In genomic region chr1:52251038-52251735, GRCm38 (mm10) we compare ENCODE assay signal across 14 mouse cellular contexts. TPM values are rescaled to one million over a fixed set of nuclear protein-coding genes. Genes with fewer than 3 reads are reported as not detected.
A peak's percentile ranks its signal among the peaks of the same experiment; 100 is the strongest.
DNase-seq lines count a peak whose midpoint lies in the region; ATAC-seq lines count a peak whose summit lies in the region.
"Had no signal": no experiment of that assay in that cellular context is flagged by ENCODE, and none has a peak within 500 bp of the region (broad histone marks: within the 10 kb centered on the region; RNA-seq: fewer than 3 reads in every experiment).

No protein-coding gene starts in this region.

- 39% methylated on average over 7 of the region's 7 CpGs for WGBS in heart, embryonic 15.5 days
- WGBS in kidney, embryonic 14.5 days, result 38% methylated on average over 7 of the region's 7 CpGs

- no peak overlapping the region for H3K9ac ChIP-seq in heart, embryonic 15.5 days
- no peak overlapping the region for H3K9ac ChIP-seq in kidney, embryonic 14.5 days (ENCODE audit: low read depth, low read length)
- H3K9ac ChIP-seq: liver, postnatal 0 days had no signal

- DNase-seq in heart, adult 9 months (ENCODE audit: low spot score in 2 of 2), result no peak
- DNase-seq in kidney, adult 11 months, result peak; percentile 80
- DNase-seq in kidney, postnatal 4 days, result peak; percentile 16 to 45
- DNase-seq in layer of hippocampus, postnatal 36 days, result no peak
- DNase-seq: cerebellum, adult 9-11 months; layer of hippocampus, adult 9-11 months; liver; liver, postnatal 0 days; lung, postnatal 36 days; thymus, postnatal 36 days had no signal

- H3K4me2 ChIP-seq in heart, embryonic 15.5 days, result peak overlapping the region; percentile 39
- no peak overlapping the region for H3K4me2 ChIP-seq in kidney, embryonic 14.5 days (replicated peaks; ENCODE audit: low read depth, low read length)

- no peaks in the 10 kb centered on the region for H3K36me3 ChIP-seq in heart, embryonic 15.5 days
- no peaks in the 10 kb centered on the region for H3K36me3 ChIP-seq in kidney, embryonic 14.5 days (ENCODE audit: control insufficient read depth, insufficient read depth, low read length)
- H3K36me3 ChIP-seq: G1E had no signal

- H3K9me3 ChIP-seq in heart, embryonic 15.5 days (replicated peaks), result no peaks in the 10 kb centered on the region
- H3K9me3 ChIP-seq in kidney, embryonic 14.5 days (ENCODE audit: control insufficient read depth, low read length), result no peaks in the 10 kb centered on the region
- H3K9me3 ChIP-seq: G1E had no signal

- no peaks in the 10 kb centered on the region for H3K27me3 ChIP-seq in heart, embryonic 15.5 days
- no peaks in the 10 kb centered on the region for H3K27me3 ChIP-seq in kidney, embryonic 14.5 days (ENCODE audit: control insufficient read depth, insufficient read depth, low read length)

- H3K4me1 ChIP-seq in heart, embryonic 15.5 days (replicated peaks), result peaks cover 13% of the 10 kb centered on the region
- 0 out of 2 replicates have a peak, but pooled peaks cover 8% of the 10 kb centered on the region for H3K4me1 ChIP-seq in kidney, embryonic 14.5 days (ENCODE audit: control insufficient read depth, insufficient read depth, low read length)

- no peak overlapping the region for H3K4me3 ChIP-seq in heart, embryonic 15.5 days
- no peak overlapping the region for H3K4me3 ChIP-seq in kidney, embryonic 14.5 days (ENCODE audit: low read length)

- no peak for ATAC-seq in heart, embryonic 15.5 days (replicated peaks; ENCODE audit: insufficient number of reproducible peaks, insufficient read depth, low FRiP score, low read depth)
- peak; percentile 63 for ATAC-seq in kidney, embryonic 14.5 days (ENCODE audit: low FRiP score, low TSS enrichment)
- no peak for ATAC-seq in CD4-positive, CD25-positive, alpha-beta regulatory T cell, adult 4 months
- ATAC-seq: liver, postnatal 0 days had no signal

- peak overlapping the region; percentile 36; the same call in 1 of the 2 replicates for H3K27ac ChIP-seq in heart, embryonic 15.5 days
- no peak overlapping the region for H3K27ac ChIP-seq in kidney, embryonic 14.5 days (ENCODE audit: low read depth, low read length)

RNA-seq across cellular contexts. Expression of gene Gls, which starts 18.2 kb away (rescaled TPM):
- 21.9 and 22.3 TPM in 2 replicates for polyA plus RNA-seq in heart, embryonic 15.5 days (2015; fragmentation: Nextera tagmentation; extraction: Ambion mirVana)
- polyA plus RNA-seq in kidney, embryonic 14.5 days (2014; fragmentation: Nextera tagmentation; extraction: Ambion mirVana), result 35.1 and 37.1 TPM in 2 replicates
- total RNA-seq in layer of hippocampus, postnatal 36 days (2021), result 100 to 1,000 TPM; 391 to 407 TPM
- 10 to 100 TPM; 41.0 to 62.7 TPM for polyA plus RNA-seq in CD4-positive, CD25-positive, alpha-beta regulatory T cell, adult 4 months (2017; shearing (Covaris generic))

Comparison
In these comparisons a context has a peak if more than half of its experiments do, and no peak if none do; other contexts are left out.
1. DNase-seq: peak in kidney, adult 11 months (single experiment) and kidney, postnatal 4 days (2 of 2); none in heart, adult 9 months (0 of 2) and layer of hippocampus, postnatal 36 days (0 of 2).